Mouse (Mus musculus) heart, embryonic 16.5 days (tissue): ENCODE data around the gene A3galt2. TPM values are rescaled to one million over a fixed set of nuclear protein-coding genes. Genes with fewer than 3 reads are reported as not detected.

Experiments used
- ATAC-seq: fragments of 200-750 bp; cut with Nextera tagmentation; replicated peaks from 2 replicates; pipeline ENCODE4 v1.8.0; 2017; ENCODE audit warnings: moderate number of reproducible peaks; ENCODE audit not compliant: insufficient read depth, low FRiP score; ENCODE audit errors: extremely low read depth
- H3K27ac ChIP-seq: fragments of 300-500 bp; sonication (generic); 2 replicates; pipeline ENCODE4 v1.5.1; 2014; ENCODE audit warnings: mild to moderate bottlenecking, low read length, control low read depth, moderate library complexity
- H3K27me3 ChIP-seq: fragments of 300-500 bp; sonication (generic); 2 replicates; pipeline ENCODE4 v1.6.1; 2014; ENCODE audit warnings: low read length, mixed read lengths; ENCODE audit not compliant: control insufficient read depth, insufficient read depth
- H3K36me3 ChIP-seq: fragments of 300-500 bp; sonication (generic); 2 replicates; pipeline ENCODE4 v1.6.1; 2014; ENCODE audit not compliant: control insufficient read depth, insufficient read depth
- H3K4me1 ChIP-seq: fragments of 300-500 bp; sonication (generic); 2 replicates; pipeline ENCODE4 v1.6.1; 2014; ENCODE audit warnings: low read length, mixed read lengths; ENCODE audit not compliant: control insufficient read depth, insufficient read depth
- H3K4me2 ChIP-seq: fragments of 300-500 bp; sonication (generic); 2 replicates; pipeline ENCODE4 v1.6.1; 2014; ENCODE audit warnings: low read depth, mild to moderate bottlenecking, control low read depth, low read length
- H3K4me3 ChIP-seq: fragments of 300-500 bp; sonication (generic); 2 replicates; pipeline ENCODE4 v1.5.1; 2014; ENCODE audit warnings: mild to moderate bottlenecking, control low read depth, low read length
- H3K9ac ChIP-seq: fragments of 300-500 bp; sonication (generic); 2 replicates; pipeline ENCODE4 v1.6.1; 2014; ENCODE audit warnings: low read length, control low read depth
- H3K9me3 ChIP-seq: fragments of 300-500 bp; sonication (generic); replicated peaks from 2 replicates; pipeline ENCODE4 v1.6.1; 2016; ENCODE audit warnings: low read length; ENCODE audit not compliant: control insufficient read depth
- WGBS: fragments of 180-500 bp; shearing (Covaris S2); extraction: QIAGEN DNeasy Blood & Tissue Kit; methylation state at CpG from one replicate; pipeline ENCODE4 v1.1.7; 2014; 5-methylcytosine and 5-hydroxymethylcytosine counted together
- polyA plus RNA-seq: library from polyadenylated mRNA; unstranded; fragments of >200 nt; fragmentation: Nextera tagmentation; extraction: Ambion mirVana; gene quantifications from 2 replicates; pipeline ENCODE4 v1.2.1, GENCODE M21; 2015

The A3galt2 gene
- polyA plus RNA-seq, 1 experiment from 2014 or later, result 0.11 TPM

DNA sequence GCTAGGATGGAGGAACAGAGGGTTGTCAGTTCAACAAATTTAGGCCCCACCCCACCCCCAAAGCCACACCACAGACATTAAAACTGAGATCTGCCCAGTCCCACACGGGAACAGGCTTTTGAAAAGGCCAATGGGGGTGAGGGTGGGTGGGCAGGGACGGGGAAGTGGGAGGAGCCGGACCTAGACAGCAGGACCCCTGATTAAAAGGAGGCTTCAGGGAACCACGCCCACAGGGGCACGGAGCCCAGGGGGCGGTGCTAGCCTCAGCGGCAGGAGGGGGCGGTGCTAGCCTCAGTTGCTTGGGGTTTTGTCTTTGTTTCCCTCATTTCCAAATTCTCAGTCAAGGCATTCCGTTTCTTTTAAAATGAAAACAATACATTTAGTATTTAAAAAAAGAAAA is 40.4 kb downstream of the A3galt2 start:
- no peaks in the 10 kb centered on the region for H3K36me3 ChIP-seq
- 0 out of 2 replicates have a peak, but pooled peaks have one; percentile 14 for ATAC-seq
- no peak overlapping the region for H3K9ac ChIP-seq
- 12% methylated on average over 9 of the region's 9 CpGs for WGBS
- H3K27ac ChIP-seq, result no peak overlapping the region
- no peaks in the 10 kb centered on the region for H3K9me3 ChIP-seq
- H3K27me3 ChIP-seq, result no peaks in the 10 kb centered on the region
- peaks cover 33% of the 10 kb centered on the region for H3K4me1 ChIP-seq
- no peak overlapping the region for H3K4me3 ChIP-seq
- H3K4me2 ChIP-seq, result no peak overlapping the region; the same call in 1 of the 2 replicates

DNA sequence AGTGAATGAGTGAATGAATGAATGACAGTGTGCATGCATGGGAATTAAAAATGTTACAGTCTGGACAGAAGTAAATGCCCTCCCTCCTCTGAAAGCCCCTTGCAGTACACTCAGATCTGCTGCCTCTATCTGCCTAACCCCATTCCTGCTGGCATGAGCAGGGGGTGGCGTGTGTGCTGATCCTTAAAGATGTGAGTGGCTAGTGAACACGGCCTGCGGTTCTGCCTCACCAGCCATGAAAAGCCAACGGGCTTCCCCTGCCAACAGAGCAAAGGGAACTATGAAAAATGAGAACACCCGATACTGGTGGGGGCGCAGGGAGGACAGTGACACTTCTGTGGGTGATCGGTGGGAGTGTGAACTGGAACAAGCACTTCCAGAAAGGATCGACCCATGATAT is 41.6 kb downstream of the A3galt2 start:
- no peak for ATAC-seq
- WGBS, result 76% methylated on average over 8 of the region's 8 CpGs

DNA sequence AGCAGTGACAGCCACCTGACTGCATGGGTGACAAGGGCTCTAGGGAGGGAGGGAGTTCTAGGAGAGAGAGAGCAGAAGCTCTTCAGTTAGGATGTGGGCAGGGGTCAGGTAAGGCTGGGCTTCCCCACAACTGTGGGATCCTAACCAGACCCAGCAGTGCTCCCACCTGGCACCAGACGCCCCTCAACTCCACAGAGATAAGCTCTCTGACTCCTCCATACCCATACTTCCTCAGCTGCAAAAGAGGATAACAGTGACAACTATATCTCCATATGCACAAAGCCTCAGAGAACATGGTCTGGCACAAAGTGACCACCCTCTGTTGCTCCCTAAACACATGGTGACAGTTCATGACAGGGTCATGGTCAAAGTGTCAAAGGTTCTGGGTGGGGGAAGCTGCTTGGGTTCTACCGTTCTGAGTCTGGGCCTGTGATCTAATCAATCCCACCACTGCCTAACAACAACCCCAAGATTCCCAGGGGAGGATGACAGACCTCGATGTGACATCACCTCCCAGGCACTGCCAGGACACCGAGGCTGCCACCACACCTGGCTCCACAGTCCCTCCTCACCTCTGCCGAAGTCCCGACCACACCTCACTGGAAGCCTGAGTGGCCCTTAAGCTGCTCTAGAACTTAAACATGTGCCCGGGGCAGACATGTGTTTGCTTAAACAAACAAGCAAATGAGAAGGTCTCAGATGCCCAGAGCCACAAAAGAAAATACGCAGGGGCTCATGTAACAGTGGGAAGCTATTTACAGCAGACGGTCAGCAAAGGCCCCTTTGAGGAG is 46.7 kb downstream of the A3galt2 start:
- WGBS, result 40% methylated on average over 9 of the region's 9 CpGs
- 0 out of 2 replicates have a peak overlapping the region, but pooled peaks have one; percentile 14 for H3K9ac ChIP-seq

More for the DNA sequence above, 41.6 kb downstream of the A3galt2 start:
- H3K27me3 ChIP-seq, result no peaks in the 10 kb centered on the region
- no peaks in the 10 kb centered on the region for H3K36me3 ChIP-seq
- H3K9me3 ChIP-seq, result no peaks in the 10 kb centered on the region
- H3K9ac ChIP-seq, result no peak overlapping the region
- peaks cover 39% of the 10 kb centered on the region for H3K4me1 ChIP-seq
- H3K27ac ChIP-seq, result no peak overlapping the region
- H3K4me3 ChIP-seq, result no peak overlapping the region
- no peak overlapping the region for H3K4me2 ChIP-seq

DNA sequence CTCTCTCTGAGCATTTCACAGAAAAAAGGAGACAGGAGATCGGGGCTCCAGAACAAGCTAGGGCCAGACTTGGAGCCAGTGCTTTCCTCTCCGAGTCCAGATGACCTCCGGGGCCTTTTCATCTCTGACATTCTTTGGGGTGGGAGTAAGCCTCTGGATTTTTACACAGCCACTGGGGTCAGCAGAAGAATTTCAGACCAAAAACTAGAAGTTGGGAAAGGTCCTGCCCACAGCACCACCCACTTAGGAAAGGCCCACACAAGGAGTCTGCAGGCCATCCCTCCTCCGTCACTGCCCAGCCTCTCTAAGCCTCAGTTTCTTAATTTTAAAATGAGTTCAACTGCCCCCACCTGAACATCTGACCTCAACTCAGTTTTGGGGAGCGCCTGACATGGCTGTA is 48.4 kb downstream of the A3galt2 start:
- Histone ChIP-seq H3K27ac (no peak overlapping the region), H3K4me2 (peak overlapping the region; percentile 96; the same call in 1 of the 2 replicates), H3K9me3 (no peaks in the 10 kb centered on the region), H3K9ac (peak overlapping the region; percentile 18; the same call in 1 of the 2 replicates), H3K4me1 (peaks cover 40% of the 10 kb centered on the region), H3K4me3 (no peak overlapping the region), H3K36me3 (no peaks in the 10 kb centered on the region), H3K27me3 (no peaks in the 10 kb centered on the region)
- WGBS, result 57% methylated on average over 5 of the region's 5 CpGs
- no peak for ATAC-seq

More for the DNA sequence above, 46.7 kb downstream of the A3galt2 start:
- Histone ChIP-seq H3K27me3 (no peaks in the 10 kb centered on the region), H3K36me3 (no peaks in the 10 kb centered on the region), H3K4me1 (peaks cover 41% of the 10 kb centered on the region), H3K4me2 (no peak overlapping the region), H3K27ac (no peak overlapping the region), H3K9me3 (no peaks in the 10 kb centered on the region), H3K4me3 (no peak overlapping the region)
- no peak for ATAC-seq

DNA sequence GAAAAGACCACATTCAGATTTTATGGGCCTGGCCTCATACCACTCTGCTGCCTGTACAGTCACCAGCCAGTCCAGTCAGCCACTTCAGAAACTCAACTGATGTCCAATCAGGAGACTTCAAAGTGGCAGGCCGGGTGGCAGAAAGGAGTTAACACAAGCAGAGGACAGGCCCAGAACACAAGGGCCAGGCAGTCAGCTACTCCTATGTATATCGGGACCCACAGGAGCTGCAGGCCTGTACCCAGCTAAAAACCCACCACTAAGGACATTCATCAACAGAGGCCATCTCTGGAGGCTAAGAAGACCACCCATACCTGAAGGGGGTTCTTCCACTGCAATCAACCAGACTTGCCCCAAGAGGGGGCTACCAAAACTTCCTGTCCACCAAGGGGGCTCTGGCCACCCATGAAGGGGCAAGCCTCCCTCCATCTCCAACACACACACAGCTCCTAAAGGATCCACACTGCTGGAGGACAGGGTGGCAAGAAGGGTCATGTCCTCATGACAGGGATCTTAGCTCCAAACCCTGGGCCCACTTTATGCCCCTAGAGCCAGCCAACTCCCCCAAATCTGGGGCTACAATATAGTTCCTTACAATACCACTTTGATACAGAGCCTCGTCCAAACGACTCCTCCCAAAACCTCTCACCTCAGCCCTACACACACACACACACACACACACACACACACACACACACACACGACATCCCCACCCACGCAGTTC is 49.4 kb downstream of the A3galt2 start:
- peaks cover 40% of the 10 kb centered on the region for H3K4me1 ChIP-seq
- peak overlapping the region; percentile 96 for H3K4me2 ChIP-seq
- H3K9me3 ChIP-seq, result no peaks in the 10 kb centered on the region
- peak overlapping the region; percentile 96 for H3K9ac ChIP-seq
- no peak for ATAC-seq
- peak overlapping the region; percentile 95 for H3K27ac ChIP-seq
- 5% methylated on average over 6 of the region's 6 CpGs for WGBS
- H3K27me3 ChIP-seq, result no peaks in the 10 kb centered on the region
- peak overlapping the region; percentile 76 for H3K4me3 ChIP-seq
- no peaks in the 10 kb centered on the region for H3K36me3 ChIP-seq

DNA sequence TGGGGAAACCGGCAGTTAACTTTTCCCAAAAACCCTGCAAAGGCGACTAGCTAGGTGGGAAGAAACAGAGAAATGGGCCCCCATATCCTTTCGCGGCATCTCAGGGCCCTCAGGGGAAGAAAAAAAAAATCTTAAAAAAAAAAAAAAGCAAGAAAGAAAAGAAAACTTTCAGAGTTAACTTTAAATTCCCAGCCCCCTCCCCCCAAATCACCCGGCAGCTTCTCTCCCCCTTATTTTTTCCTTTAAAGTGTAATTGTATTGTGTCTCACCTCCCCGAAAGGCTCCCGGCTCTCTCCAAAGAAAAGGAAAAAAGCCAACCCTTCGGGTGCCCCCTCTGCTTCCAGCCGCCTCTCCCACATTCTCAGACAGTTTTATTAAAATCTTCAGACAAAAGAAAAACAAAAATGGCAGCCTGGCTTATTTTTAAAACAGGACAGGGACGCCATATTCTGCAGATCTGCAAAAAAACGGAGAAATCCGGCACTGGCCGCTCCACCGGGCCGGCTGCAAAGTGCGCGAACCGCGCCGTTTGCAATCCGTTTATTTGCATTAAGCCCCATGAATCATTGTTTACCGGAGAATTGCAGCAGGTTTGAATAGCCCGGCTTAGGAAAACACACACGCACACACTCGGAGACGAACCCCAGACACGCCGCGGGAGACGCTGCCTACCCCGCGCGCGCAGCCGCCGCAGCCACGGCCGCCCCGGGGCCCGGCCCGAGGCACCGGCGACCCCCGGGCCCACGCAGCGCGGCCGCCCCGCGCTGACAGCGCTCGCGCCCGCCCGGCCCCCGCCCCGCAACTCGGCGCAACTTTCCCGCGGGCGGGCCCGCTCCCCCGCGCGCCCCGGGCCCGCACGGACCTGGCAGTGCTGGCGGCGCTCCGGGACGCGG is 50.2 kb downstream of the A3galt2 start:
- Histone ChIP-seq H3K27me3 (no peaks in the 10 kb centered on the region), H3K4me2 (peak overlapping the region; percentile 96), H3K4me1 (peaks cover 40% of the 10 kb centered on the region), H3K36me3 (no peaks in the 10 kb centered on the region), H3K4me3 (peak overlapping the region; percentile 76), H3K27ac (peak overlapping the region; percentile 95), H3K9ac (peak overlapping the region; percentile 96), H3K9me3 (no peaks in the 10 kb centered on the region)
- under 1% methylated on average over 67 of the region's 74 CpGs for WGBS
- peak; percentile 12; the same call in 1 of the 2 replicates for ATAC-seq

DNA sequence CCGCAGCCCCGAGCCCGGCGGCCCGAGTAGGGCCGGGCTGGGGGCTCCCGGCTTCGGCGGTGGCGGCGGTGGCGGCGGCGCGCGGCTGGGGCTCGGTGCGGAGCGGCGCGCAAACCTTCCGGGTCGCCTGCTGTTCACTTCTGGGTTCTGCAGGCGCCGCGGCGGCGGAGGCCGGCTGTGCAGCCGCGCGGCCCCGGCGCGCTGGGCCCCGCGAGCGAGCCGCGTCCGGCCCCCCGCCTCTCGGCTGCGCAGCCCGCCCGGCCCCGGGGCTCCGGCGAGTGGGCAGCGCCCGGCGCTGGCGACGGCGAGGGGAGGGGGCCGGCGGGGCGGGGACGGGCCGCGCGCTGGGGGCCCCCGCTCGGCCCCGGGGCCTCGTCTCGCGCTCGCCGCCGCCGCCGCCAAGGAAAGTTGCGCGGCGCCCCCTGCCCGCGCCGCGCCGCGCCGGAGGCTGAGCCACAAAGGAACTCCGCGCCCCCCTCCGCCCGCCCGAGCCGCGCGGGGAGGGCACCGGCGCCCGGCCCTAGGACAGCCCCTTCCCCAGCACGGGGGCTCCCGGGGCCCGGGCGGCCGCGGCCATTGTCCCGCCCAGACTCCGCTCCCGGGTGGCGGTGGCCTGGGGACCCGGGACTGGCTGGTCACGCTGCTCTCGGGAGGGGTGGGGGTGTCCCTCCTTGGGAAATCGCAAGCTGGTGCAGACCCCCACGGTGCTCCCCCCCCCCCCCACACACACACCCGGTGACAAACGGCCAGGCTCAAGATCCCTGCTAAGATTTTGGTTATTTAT is 51.1 kb downstream of the A3galt2 start, which contains the start of gene Zfp362:
TSS of gene Zfp362 (minus strand) at position 3 of the 784 bp plus-strand sequence.
- H3K27ac ChIP-seq, result peak within 1 kb of the TSS; percentile 95
- no peaks in the 10 kb centered on the region for H3K27me3 ChIP-seq
- H3K9ac ChIP-seq, result peak within 1 kb of the TSS; percentile 96
- peak; percentile 50 for ATAC-seq
- H3K4me3 ChIP-seq, result peak within 1 kb of the TSS; percentile 76
- H3K4me2 ChIP-seq, result peak within 1 kb of the TSS; percentile 96
- WGBS, result under 1% methylated on average over 96 of the region's 111 CpGs
- H3K4me1 ChIP-seq, result peaks cover 43% of the 10 kb centered on the region
- no peaks in the 10 kb centered on the region for H3K9me3 ChIP-seq
- no peaks in the 10 kb centered on the region for H3K36me3 ChIP-seq

DNA sequence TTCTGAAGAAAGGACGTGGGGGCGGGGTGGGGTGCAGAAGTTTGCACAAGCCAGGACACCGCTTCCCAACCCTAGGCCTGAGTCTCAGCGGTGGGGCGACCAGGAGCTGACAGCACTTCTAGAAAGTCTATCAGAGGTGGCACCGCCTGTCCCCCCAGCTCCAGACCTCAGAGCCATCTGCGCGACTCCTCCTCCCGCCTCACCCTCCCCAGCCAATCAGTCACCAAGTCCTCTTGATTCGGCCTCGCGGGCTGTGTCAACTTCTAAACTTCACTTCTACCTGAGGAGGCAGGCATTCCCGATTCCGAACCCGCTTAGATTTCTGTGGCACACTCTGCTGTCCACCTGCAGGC is 51.6 kb downstream of the A3galt2 start:
- peak overlapping the region; percentile 76 for H3K4me3 ChIP-seq
- peaks cover 38% of the 10 kb centered on the region for H3K4me1 ChIP-seq
- peak overlapping the region; percentile 96 for H3K4me2 ChIP-seq
- no peaks in the 10 kb centered on the region for H3K36me3 ChIP-seq
- 2% methylated on average over 15 of the region's 15 CpGs for WGBS
- H3K27ac ChIP-seq, result peak overlapping the region; percentile 95
- no peaks in the 10 kb centered on the region for H3K9me3 ChIP-seq
- peak overlapping the region; percentile 96 for H3K9ac ChIP-seq
- H3K27me3 ChIP-seq, result no peaks in the 10 kb centered on the region
- peak; percentile 42 for ATAC-seq
